Mouse (Mus musculus) ES-Bruce4 (cell line): ENCODE results near the gene Crtc3. TPM values are rescaled to one million over a fixed set of nuclear protein-coding genes. Genes with fewer than 3 reads are reported as not detected.

Source experiments
- H3K27ac ChIP-seq: 2 replicates; pipeline ENCODE4 v1.5.1; 2012; ENCODE audit warnings: low read length, inconsistent platforms; ENCODE audit not compliant: insufficient read depth
- H3K27me3 ChIP-seq: 2 replicates; pipeline ENCODE4 v1.6.1; 2012; ENCODE audit warnings: mild to moderate bottlenecking, low read length, inconsistent platforms; ENCODE audit not compliant: control insufficient read depth, poor library complexity, insufficient read depth, severe bottlenecking
- H3K36me3 ChIP-seq: 2 replicates; pipeline ENCODE4 v1.6.1; 2012; ENCODE audit warnings: inconsistent platforms, mild to moderate bottlenecking, low read length, moderate library complexity; ENCODE audit not compliant: control insufficient read depth, poor library complexity, insufficient read depth, severe bottlenecking
- H3K4me1 ChIP-seq: one replicate; pipeline ENCODE4 v1.8.1; 2011; ENCODE audit warnings: low read length; ENCODE audit not compliant: control insufficient read depth, insufficient read depth
- H3K4me3 ChIP-seq: 2 replicates; pipeline ENCODE4 v1.5.1; 2011; ENCODE audit warnings: low read depth, mild to moderate bottlenecking, low read length
- H3K9ac ChIP-seq: 2 replicates; pipeline ENCODE4 v1.6.1; 2012; ENCODE audit warnings: low read depth, mild to moderate bottlenecking, inconsistent platforms; ENCODE audit not compliant: poor library complexity, severe bottlenecking
- H3K9me3 ChIP-seq: replicated peaks from 2 replicates; pipeline ENCODE4 v1.6.1; 2012; ENCODE audit warnings: mild to moderate bottlenecking, low read length, inconsistent platforms; ENCODE audit not compliant: control insufficient read depth, poor library complexity, insufficient read depth, severe bottlenecking
- CTCF ChIP-seq: IDR thresholded peaks from one replicate; pipeline ENCODE4 v1.8.1; 2011; ENCODE audit warnings: low read depth, low read length
- EP300 ChIP-seq: IDR thresholded peaks from 2 replicates; pipeline ENCODE4 v1.6.1; 2011; ENCODE audit warnings: low read depth, low read length; ENCODE audit not compliant: insufficient read depth
- POLR2A ChIP-seq: IDR thresholded peaks from one replicate; pipeline ENCODE4 v1.8.1; 2011; ENCODE audit warnings: low read length; ENCODE audit not compliant: insufficient read depth
- polyA plus RNA-seq: library from polyadenylated mRNA; stranded (reverse); fragments of >200 nt; gene quantifications from 2 replicates; pipeline ENCODE4 v1.2.4, GENCODE M21; 2011; ENCODE audit warnings: low read depth; ENCODE audit not compliant: missing spikeins, insufficient read depth, insufficient read length

Gene Crtc3
- polyA plus RNA-seq, 1 experiment: 8.0 TPM

- TF ChIP-seq CTCF: no peak
- no peak for TF ChIP-seq POLR2A
- no peak for TF ChIP-seq EP300
- no peaks in the 10 kb centered on the region for H3K9me3 ChIP-seq
- no peak overlapping the region for H3K4me3 ChIP-seq
- no peaks in the 10 kb centered on the region for H3K4me1 ChIP-seq
- H3K9ac ChIP-seq: no peak overlapping the region
- H3K36me3 ChIP-seq: no peaks in the 10 kb centered on the region
- H3K27ac ChIP-seq: no peak overlapping the region
- H3K27me3 ChIP-seq: no peaks in the 10 kb centered on the region
These were observed 59.3 kb downstream of the Crtc3 start for GRCm38 (mm10) chr7:80629369-80629768.

GRCm38 (mm10) chr7:80628708-80629183 is 59.9 kb downstream of the Crtc3 start:
- no peak for TF ChIP-seq POLR2A
- H3K27me3 ChIP-seq: no peaks in the 10 kb centered on the region
- no peak overlapping the region for H3K27ac ChIP-seq

GRCm38 (mm10) chr7:80626943-80627342 is 61.7 kb downstream of the Crtc3 start:
- H3K4me1 ChIP-seq: no peaks in the 10 kb centered on the region
- H3K36me3 ChIP-seq: no peaks in the 10 kb centered on the region
- no peaks in the 10 kb centered on the region for H3K27me3 ChIP-seq
- no peak overlapping the region for H3K4me3 ChIP-seq
- H3K9ac ChIP-seq: no peak overlapping the region
- no peak for TF ChIP-seq CTCF
- H3K27ac ChIP-seq: no peak overlapping the region
- H3K9me3 ChIP-seq: no peaks in the 10 kb centered on the region

More at GRCm38 (mm10) chr7:80628708-80629183, 59.9 kb downstream of the Crtc3 start:
- no peaks in the 10 kb centered on the region for H3K36me3 ChIP-seq
- H3K4me1 ChIP-seq: no peaks in the 10 kb centered on the region
- H3K4me3 ChIP-seq: no peak overlapping the region
- H3K9me3 ChIP-seq: no peaks in the 10 kb centered on the region
- H3K9ac ChIP-seq: no peak overlapping the region

- no peak overlapping the region for H3K4me3 ChIP-seq
- no peaks in the 10 kb centered on the region for H3K27me3 ChIP-seq
- no peak overlapping the region for H3K9ac ChIP-seq
- H3K9me3 ChIP-seq: no peaks in the 10 kb centered on the region
- TF ChIP-seq EP300 (no peak), CTCF (no peak), POLR2A (no peak)
- H3K4me1 ChIP-seq: no peaks in the 10 kb centered on the region
- H3K27ac ChIP-seq: no peak overlapping the region
- H3K36me3 ChIP-seq: no peaks in the 10 kb centered on the region
These were observed 62.8 kb downstream of the Crtc3 start for GRCm38 (mm10) chr7:80625841-80626240.

GRCm38 (mm10) chr7:80623276-80623675 is 65.4 kb downstream of the Crtc3 start:
- Histone ChIP-seq H3K9ac (no peak overlapping the region), H3K27ac (no peak overlapping the region), H3K27me3 (no peaks in the 10 kb centered on the region), H3K36me3 (no peaks in the 10 kb centered on the region), H3K4me3 (no peak overlapping the region), H3K9me3 (no peaks in the 10 kb centered on the region), H3K4me1 (no peaks in the 10 kb centered on the region)
- no peak for TF ChIP-seq EP300
- TF ChIP-seq POLR2A: no peak
- TF ChIP-seq CTCF: no peak

GRCm38 (mm10) chr7:80616096-80616495 is 72.6 kb downstream of the Crtc3 start:
- Histone ChIP-seq H3K4me3 (no peak overlapping the region), H3K9me3 (no peaks in the 10 kb centered on the region), H3K9ac (no peak overlapping the region), H3K4me1 (no peaks in the 10 kb centered on the region), H3K36me3 (no peaks in the 10 kb centered on the region), H3K27me3 (no peaks in the 10 kb centered on the region), H3K27ac (no peak overlapping the region)
- no peak for TF ChIP-seq CTCF
- no peak for TF ChIP-seq POLR2A
- no peak for TF ChIP-seq EP300
